Mouse (Mus musculus): ENCODE measurements at regions not wholly inside any gene's neighbourhood (a gene's known extent, or its start where the extent isn't known, plus 50 kb on each side); places are given as distances from the start of the nearest gene placed in this dataset.

DNA sequence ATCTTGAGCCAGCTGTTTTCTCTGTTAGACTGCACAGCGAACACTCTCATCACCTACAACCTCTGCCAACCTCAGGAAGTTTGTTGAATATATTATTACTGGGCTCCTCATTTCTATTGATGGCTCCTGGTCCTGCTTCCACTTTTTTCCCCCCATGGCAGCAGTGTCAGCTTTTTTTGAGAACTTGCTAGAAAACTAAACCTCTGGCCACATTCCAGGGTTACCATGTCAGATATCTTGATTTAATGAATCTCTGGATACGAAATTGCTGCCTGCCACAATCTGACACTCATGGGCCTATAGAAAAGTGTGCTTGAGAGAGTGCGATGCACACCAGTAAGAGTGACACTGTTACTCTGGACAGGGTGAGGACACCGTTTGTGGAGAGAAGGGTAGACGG is 170.6 kb upstream of the Slc25a13 start:
- TF ChIP-seq CTCF (IDR thresholded peaks at IDR 0.05): no peak
- TF ChIP-seq EP300 (IDR thresholded peaks at IDR 0.05): no peak

Measured in lung, postnatal 0 days (tissue).